Mouse (Mus musculus) stomach, embryonic 14.5 days (tissue): ENCODE measurements around the gene Cacng5. TPM values are rescaled to one million over a fixed set of nuclear protein-coding genes. Genes with fewer than 3 reads are reported as not detected.

Experiments used
- ATAC-seq: fragments of 200-750 bp; cut with Nextera tagmentation; 2 replicates; pipeline ENCODE4 v1.8.0; 2017; ENCODE audit warnings: low read depth, moderate TSS enrichment; ENCODE audit not compliant: insufficient number of reproducible peaks, insufficient read depth, low FRiP score
- H3K27ac ChIP-seq: fragments of 300-500 bp; sonication (generic); 2 replicates; pipeline ENCODE4 v1.5.1; 2014; ENCODE audit warnings: mild to moderate bottlenecking, low read length, moderate library complexity, mixed read lengths
- H3K27me3 ChIP-seq: fragments of 300-500 bp; sonication (generic); 2 replicates; pipeline ENCODE4 v1.6.1; 2014; ENCODE audit warnings: low read length, control low read depth, mixed read lengths; ENCODE audit not compliant: control insufficient read depth, insufficient read depth
- H3K36me3 ChIP-seq: fragments of 300-500 bp; sonication (generic); 2 replicates; pipeline ENCODE4 v1.6.1; 2014; ENCODE audit warnings: mild to moderate bottlenecking, control low read depth, low read length, moderate library complexity, mixed read lengths; ENCODE audit not compliant: control insufficient read depth, insufficient read depth
- H3K4me1 ChIP-seq: fragments of 300-500 bp; sonication (generic); 2 replicates; pipeline ENCODE4 v1.6.1; 2014; ENCODE audit warnings: low read length, control low read depth, mixed read lengths; ENCODE audit not compliant: control insufficient read depth, insufficient read depth
- H3K4me2 ChIP-seq: fragments of 300-500 bp; sonication (generic); replicated peaks from 2 replicates; pipeline ENCODE4 v1.6.1; 2014; ENCODE audit warnings: low read depth, low read length, control low read depth
- H3K4me3 ChIP-seq: fragments of 300-500 bp; sonication (generic); 2 replicates; pipeline ENCODE4 v1.5.1; 2014; ENCODE audit warnings: low read depth, low read length, control low read depth
- H3K9ac ChIP-seq: fragments of 300-500 bp; sonication (generic); replicated peaks from 2 replicates; pipeline ENCODE4 v1.6.1; 2014; ENCODE audit warnings: low read depth, mild to moderate bottlenecking, control low read depth, low read length, moderate library complexity, mixed read lengths
- H3K9me3 ChIP-seq: fragments of 300-500 bp; sonication (generic); 2 replicates; pipeline ENCODE4 v1.6.1; 2016; ENCODE audit warnings: low read depth, low read length, control low read depth; ENCODE audit not compliant: control insufficient read depth
- WGBS: fragments of 180-500 bp; shearing (Covaris S2); extraction: QIAGEN DNeasy Blood & Tissue Kit; methylation state at CpG from one replicate; pipeline ENCODE4 v1.1.7; 2014; 5-methylcytosine and 5-hydroxymethylcytosine counted together
- polyA plus RNA-seq: library from polyadenylated mRNA; unstranded; fragments of >200 nt; fragmentation: Nextera tagmentation; extraction: Ambion mirVana; gene quantifications from 2 replicates; pipeline ENCODE4 v1.2.1, GENCODE M21; 2014

Cacng5 gene
- polyA plus RNA-seq, 1 experiment from 2014 or later, result 0.19 TPM

DNA sequence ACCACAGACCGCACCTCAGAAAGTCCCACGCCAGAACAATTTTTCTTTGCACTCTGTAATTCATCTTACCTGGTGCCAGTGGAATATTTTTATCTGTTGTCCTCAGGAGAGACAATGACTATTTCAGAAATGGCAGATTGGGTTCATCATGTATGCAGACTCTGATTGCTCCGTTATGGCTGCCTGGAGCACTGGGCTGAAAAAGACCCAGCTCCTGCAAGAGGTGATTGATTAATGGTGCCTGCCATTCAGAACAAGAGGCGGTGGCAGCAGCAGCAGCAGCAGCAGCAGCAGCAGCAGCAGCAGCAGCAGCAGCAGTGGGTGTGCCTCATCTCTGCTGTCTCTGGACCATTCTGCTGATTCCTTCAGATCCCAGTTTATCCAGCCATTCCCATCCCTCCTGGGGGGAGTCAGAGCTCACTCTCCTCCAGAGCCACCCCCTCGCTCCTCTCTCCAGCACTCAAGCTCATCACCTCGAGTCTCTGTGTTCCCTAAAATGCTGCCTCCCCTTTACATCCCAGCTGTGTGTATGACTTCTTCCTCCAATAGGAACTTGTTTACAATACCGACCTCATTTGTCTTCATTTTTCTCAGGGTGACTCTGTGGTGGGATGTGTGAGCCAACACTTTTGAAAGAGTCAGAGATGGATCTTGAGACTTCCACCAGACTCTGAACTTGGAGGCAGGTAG, 81.4 kb downstream of the Cacng5 start:
- Histone ChIP-seq H3K9me3 (no peaks in the 10 kb centered on the region), H3K9ac (no peak overlapping the region), H3K27me3 (no peaks in the 10 kb centered on the region), H3K36me3 (no peaks in the 10 kb centered on the region), H3K4me2 (no peak overlapping the region), H3K27ac (no peak overlapping the region), H3K4me3 (no peak overlapping the region), H3K4me1 (no peaks in the 10 kb centered on the region)
- ATAC-seq, result no peak
- WGBS, result 48% methylated on average over 7 of the region's 7 CpGs

Other genes starting within 250 kb of the Cacng5 start
- not detected in 2 replicates for gene Cacng1, start 198.5 kb downstream of the Cacng5 start, polyA plus RNA-seq
- 7.7 and 7.9 TPM in 2 replicates for gene Cacng4, start 120.5 kb downstream of the Cacng5 start, polyA plus RNA-seq